Mouse (Mus musculus) embryo, embryonic 10.5 days (tissue): ENCODE measurements around the gene Col15a1.

Source experiments
- DNase-seq: peaks from one replicate; pipeline ENCODE4 v3.0.0-alpha.2; 2015; ENCODE audit warnings: low spot score

Col15a1 gene

GRCm38 (mm10) chr4:47352061-47352661 is 144.2 kb downstream of the Col15a1 start:
- DNase-seq, result peak; percentile 75

GRCm38 (mm10) chr4:47352803-47353388 is 144.9 kb downstream of the Col15a1 start, which contains the start of gene Tgfbr1:
TSS of gene Tgfbr1 (plus strand) at chr4:47353222.
- DNase-seq, result peak; percentile 99

- peak; percentile 77 for DNase-seq
These were observed 145.6 kb downstream of the Col15a1 start for GRCm38 (mm10) chr4:47353416-47354111.

- no peak for DNase-seq
These were observed 146.3 kb downstream of the Col15a1 start for GRCm38 (mm10) chr4:47354304-47354703.

GRCm38 (mm10) chr4:47362662-47363061 is 154.7 kb downstream of the Col15a1 start:
- DNase-seq, result no peak
